Mouse (Mus musculus) mature B cell (primary cell): Measurements from ENCODE around the gene Plin5.
"Not testable (repeated sequence)": the region's sequence is repeated elsewhere in the genome, so short reads cannot be mapped to it uniquely, and the experiment has no call there.

ENCODE experiments used
- in situ Hi-C: fragments of 300-500 bp; cut with MboI; formaldehyde crosslinking; loops from 2 replicates; pipeline ENCODE4 v1.14.3; 2019

Gene Plin5

DNA sequence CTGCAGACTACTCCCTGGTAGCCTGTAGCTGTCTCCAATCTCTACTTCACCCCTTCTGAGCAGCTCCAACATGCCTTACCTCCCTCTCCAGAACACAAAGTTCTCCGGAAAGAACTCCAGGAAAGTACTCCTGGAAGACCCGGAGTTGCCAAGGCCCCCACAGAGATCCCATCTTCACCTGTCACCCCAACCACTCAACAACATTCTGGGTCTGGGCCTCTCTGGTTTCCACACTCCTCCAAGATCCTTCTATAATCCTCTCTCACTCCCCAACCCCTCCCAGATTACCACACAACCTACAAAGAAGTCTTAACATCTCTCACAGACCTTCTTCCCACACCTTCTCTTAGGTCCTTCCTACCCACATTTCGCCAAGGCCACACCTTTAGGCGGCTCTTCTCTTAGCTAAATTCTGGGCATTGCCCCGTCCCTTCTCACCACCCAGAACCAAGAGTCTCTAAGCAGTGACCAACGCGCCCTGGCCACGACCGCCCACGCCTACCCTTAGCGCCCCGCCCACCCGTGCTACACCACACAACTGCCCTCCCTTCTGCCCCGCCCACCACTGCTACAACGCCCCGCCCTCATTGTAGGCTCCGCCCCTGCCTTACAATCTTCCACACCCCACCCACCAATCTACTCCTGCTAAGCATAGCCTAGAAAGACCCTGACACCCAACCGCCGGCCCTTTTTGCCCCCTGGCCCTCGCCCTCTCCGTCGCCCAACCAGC, 43.1 kb downstream of the Plin5 start:
- in situ Hi-C loops = no loop called here

DNA sequence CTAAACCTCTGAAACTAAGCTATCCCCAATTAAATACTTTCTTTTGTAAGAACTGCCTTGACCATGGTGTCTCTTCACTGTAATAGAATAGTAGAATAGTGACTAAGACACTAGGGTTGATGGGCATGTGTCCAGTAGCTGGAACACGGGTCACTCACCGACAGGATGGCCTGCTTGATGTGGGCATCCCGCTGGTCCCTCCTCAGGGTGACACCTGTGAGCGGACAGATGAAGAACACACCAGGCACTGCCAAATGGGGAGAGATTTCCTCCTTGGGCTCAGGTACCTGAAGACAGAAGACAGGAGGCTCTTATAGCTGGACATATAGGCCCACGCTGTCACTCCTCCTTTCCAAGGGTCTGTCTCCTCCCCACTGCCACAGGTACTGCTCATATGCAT, 45.2 kb downstream of the Plin5 start:
- in situ Hi-C loops = no loop called here

DNA sequence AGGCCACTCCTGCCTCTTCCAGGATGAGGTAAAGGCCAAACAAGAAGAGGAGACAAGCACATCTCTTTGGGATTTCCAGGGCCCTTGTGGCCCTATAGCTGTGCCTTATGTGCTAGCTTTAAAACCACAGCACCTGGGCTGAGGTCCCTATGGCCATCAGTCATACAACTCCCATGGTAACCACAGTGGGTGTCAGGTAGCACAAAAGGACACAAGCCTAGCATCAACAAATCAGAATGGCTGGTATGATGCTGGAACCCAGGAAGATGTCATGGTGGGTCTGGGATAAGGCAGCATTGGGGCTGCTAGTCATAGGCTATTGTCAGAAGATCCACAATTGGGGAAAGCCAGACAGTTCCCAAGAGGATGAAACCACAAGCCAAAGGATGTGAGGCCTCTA, 46.3 kb downstream of the Plin5 start:
- in situ Hi-C loops = no loop called here

DNA sequence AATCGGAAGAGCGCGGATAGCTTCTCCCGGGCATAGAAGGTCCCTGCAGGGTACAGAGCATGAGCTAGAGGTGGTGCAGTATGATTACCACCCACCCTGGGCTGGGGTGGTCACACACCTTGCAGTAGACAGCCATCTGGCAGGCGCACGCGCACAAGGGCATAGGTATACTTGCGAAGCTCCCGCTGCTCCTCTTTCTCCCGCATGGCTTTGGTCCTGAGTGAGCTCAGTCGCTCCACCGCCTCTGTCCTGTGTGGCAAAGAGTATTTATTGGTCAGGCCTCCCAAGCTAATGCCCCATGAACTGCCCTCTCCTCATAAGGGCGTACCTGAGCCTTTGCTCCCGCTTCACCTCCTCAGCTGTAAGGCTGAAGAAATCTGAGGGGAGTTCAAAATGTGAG, 48.3 kb downstream of the Plin5 start:
- in situ Hi-C loops = no loop called here

GRCm38 (mm10) chr17:56066451-56066850, 50.9 kb downstream of the Plin5 start:
- in situ Hi-C loops = no loop called here

DNA sequence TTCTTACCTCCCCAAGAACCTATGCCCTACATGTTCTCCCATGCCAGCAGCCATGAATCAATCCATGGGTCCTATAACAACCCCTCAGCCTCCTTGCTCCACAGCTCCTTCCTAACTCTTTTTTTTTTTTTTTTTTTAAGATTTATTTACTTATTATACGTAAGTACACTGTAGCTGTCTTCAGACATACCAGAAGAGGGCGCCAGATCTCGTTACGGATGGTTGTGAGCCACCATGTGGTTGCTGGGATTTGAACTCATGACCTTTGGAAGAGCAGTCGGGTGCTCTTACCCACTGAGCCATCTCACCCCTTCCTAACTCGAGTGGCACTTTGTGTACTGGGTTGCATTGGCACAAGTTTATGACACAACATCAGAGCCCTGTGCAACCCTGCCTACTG, 51.7 kb downstream of the Plin5 start:
- in situ Hi-C loops = not testable (repeated sequence)

GRCm38 (mm10) chr17:56062081-56062480, 55.3 kb downstream of the Plin5 start:
- in situ Hi-C loops = no loop called here
